Mouse (Mus musculus): ENCODE measurements at regions not wholly inside any gene's neighbourhood (a gene's known extent, or its start where the extent isn't known, plus 50 kb on each side); places are given as distances from the start of the nearest gene placed in this dataset.
"Not testable (repeated sequence)": the region's sequence is repeated elsewhere in the genome, so short reads cannot be mapped to it uniquely, and the experiment has no call there.

DNA sequence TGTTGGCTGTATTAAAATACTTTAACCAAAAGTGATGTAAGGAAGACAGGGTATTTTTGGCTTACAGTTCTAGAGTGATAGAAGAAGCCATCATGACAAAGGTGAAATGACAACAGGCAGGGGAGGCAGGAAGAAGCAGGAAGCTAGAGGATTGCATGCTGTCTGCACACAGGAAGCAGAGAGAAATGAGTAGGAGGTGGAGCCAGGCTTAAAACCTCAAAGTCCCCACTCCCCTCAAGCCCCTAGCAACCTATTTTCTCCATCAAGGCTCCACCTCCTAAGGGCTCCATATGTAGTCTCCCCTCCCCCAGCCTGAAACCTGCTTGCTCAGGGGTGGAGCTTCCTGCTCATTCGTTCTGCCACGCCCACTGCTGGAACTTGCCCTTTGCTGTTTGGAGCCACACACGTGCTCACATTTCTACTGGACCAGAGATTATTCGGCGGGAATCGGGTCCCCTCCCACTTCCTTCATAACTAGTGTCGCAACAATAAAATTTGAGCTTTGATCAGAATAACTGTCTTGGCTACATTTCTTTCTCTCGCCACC, 91.9 kb downstream of the Rassf10 start:
- TF ChIP-seq CTCF (IDR thresholded peaks at IDR 0.05; ENCODE audit: extremely low read depth, insufficient read depth, insufficient read length, insufficient replicate concordance); POLR2A (IDR thresholded peaks at IDR 0.05; ENCODE audit: low read depth, low read length): not testable (repeated sequence)

Data from spleen, adult 2 months (tissue).